Mouse (Mus musculus) R1 (cell line): ENCODE measurements around the gene Trim69.

ENCODE experiments used
- DNase-seq: peaks from one replicate; pipeline ENCODE4 v3.0.0-alpha.2; 2018; ENCODE audit warnings: low read depth, low spot score

The Trim69 gene

DNA sequence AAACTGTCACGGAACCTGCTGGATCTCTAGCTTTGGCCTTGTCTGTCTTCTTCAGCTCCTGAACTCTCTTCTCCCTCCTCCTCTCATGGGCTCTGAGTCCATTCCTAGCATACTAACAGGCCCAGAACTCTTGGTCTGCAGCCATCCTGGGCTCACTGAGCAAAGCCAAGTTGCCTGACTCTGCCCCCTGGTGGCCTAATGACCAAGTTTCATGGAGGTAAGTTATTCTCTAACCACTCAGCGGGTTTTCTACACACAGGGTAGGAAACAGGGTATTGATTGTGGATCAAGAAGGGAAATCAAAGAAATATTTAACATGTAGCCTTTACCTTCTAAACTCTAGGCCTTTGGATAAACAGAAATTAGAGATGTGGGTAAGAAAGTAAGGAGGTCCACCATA is at the start of gene Trim69:
Gene Trim69 (plus strand): TSS at position 21 of the 400 bp plus-strand sequence.
- peak; percentile 82 for DNase-seq

DNA sequence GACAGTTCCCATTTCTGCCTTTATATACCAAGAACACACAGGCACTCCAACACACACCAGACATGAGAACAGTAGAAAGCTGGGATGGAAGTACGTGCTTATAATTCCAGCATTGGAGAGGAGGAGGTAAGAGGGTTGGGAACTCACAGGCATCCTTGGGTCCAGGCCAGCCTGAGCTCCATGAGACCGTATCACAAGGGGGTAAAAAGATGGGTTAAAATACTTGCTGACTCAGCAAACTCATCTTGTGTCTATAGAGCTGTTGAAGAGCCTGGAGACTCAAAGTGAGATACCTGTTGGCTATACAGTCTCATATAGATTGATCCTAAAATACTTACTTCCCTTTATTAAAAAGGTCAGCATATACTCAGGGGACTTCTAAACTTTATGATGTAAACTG is 43.6 kb upstream of the Trim69 start:
- DNase-seq: no peak

DNA sequence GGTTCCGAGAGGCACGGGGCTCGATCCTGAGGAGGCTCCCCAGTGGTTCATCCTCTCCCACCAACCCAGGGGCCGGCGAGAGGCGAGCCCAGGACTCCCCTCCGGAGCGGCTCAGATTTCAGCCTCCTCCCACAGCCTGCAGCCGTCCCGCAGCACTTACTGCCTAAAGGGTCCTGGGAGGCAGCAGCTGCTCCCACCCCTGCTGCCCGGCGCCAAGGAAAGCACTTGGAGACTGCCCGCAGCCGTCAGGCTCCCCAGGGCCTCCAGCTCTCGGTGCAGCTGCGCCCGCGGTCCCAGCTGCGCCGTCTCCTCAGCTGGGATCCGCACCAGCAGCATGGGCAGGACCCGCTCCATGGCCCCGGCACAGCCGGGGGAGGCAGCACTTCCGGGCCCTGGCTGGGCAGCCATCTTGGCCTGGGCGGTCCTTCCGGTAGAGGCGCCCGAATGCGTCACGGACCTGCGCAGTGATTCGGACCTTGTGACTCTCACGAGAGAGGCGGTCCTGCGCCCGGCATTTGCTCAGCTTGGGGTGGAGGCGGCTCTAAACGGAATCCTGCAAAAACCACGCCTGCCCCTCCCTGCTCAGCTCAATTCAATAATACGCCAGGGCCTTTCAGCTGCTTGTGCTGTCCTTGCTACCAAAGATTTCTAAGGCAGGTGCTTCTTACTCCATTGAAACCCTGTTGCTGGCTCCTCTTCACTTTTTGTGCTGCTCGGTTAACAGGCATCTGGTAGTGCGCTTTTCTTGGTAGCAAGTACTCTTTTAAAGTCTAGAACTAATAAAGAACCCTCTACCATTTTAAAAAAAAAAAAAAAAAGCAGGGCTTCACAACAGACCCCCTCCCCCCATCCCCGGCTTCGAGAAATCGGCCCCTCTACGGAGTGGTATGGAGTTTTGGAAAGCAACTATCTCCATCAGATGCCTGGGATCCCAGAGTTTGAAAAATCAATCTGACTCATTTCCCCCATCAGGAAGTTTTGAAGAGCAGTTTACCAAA is 42.2 kb upstream of the Trim69 start, which contains the start of gene Spg11:
Gene Spg11 (minus strand): TSS at position 426 of the 998 bp plus-strand sequence.
- DNase-seq: peak; percentile 99

DNA sequence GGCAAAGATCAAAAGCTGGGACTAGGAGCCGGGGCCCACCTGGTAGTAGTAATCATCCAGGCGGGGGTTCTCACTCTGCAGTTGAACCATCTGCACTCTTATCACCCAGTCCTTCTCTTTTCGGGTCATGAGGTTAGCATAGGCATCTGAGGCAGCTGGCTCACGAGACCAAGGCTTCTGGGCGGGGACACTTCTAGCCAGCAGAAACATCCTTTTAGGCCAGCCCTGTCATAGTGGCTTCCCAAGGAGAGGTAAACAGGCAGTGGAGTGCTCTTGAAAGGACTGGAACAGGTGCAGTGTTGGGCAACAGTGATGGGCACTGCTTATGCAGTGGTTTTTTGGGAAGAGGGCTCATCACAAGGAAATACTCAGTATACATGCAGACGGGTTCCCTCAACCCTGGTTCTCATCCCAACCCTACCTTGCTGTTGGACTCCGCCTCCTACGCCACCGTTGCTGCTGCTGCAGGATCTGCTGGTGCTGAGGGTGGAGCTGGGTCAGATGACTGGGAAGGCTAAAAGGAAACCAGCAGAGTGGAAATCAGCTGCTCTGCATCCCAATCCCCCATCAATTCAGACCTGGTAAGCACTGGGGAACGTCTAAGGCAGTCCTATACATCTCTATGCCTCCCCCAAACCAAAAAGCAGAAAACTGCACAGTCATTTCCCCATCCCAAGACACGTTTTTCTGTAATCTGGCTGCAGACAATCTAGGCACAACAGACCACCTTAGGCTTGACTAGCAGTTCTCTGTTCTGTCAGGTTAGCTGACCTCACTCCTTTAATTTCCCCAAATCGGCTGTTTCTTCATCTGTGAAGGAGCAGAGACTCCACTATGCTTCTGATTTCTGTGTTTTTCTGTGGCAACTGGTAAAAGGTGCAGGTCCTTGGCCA is 34.6 kb upstream of the Trim69 start:
- DNase-seq: peak; percentile 52

DNA sequence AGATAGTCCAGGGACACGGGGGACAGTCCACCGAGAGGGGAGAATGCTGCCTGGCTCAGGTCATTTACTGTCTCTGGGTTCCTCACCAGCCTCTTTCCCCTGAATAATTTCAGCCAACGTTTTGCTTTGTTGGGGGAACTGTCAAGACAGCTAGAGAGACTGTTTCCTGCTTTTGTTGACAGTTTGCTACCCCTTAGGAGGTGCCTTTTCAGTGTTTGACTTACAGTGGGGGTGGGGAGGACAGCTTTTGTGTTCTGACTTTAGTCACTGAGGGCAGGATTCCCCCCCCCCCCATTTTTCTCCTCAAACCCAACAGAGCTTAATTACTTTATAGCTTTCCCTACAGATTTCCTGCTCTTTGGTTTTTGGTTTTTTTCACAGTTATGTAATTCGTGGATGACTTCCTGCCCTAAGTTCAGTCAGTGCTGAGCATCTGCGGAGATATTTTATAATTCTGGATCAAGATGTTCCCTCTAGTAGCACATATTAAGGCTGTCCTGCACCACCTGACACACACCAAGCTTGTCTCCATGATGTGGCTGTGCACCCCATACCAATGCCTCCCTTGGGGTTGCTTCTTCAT is 33.6 kb upstream of the Trim69 start:
- no peak for DNase-seq

DNA sequence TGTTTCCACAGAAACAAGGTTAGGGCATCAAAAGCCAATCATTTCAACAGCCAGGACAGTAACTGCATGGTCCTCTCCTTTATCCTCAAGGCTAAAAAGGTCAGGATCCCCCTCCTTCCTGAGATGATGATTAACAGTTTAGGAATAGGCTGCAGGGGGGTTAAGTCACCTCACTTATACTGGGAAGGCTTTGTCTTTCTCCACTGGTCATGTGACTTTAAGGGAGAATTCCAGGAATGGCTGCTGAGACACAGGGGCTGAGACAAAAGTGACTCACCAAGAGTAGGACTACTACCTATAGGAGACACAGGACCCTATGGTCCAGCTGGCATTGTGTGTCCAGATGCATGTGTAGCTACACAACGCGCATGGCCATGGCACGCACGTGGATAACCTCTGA is 32.9 kb upstream of the Trim69 start:
- peak; percentile 36 for DNase-seq

DNA sequence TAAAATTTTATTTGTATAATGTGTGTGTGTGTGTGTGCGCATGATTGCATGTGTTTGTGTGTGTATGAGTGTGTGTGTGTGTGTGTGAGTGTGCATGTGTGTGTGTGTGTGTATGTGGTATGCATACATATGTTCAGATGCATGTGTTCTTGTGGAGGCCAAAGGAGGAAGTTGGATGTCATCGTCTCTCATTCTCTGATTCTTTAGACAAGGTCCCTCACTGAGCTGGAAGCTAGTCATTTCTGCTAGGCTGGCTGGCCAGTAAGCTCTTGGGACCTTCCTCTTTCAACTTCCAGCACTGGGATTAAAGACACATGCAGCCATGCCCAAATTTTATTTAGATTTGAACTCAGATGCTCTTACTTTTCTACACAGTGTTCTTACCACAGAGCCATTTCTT is 28.4 kb upstream of the Trim69 start:
- no peak for DNase-seq

DNA sequence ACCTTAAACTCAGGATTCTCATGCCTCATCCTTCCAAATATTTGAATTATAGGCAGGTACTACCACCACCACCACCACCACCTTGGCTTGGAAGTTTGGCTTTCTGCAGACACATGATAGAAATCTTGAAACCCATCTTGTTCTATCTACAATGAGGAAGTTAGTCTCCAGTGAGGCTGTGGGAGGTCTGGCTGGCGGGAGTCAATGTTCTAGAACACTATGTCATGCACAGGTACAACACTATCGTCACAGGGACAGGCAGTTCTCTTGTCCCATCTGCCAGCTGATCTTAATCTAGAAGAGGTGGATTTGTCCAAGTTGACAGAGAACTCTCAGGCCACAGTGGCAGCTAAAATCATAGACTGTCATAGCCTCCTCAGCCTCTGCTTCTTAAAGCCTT is 27.9 kb upstream of the Trim69 start:
- DNase-seq: no peak

DNA sequence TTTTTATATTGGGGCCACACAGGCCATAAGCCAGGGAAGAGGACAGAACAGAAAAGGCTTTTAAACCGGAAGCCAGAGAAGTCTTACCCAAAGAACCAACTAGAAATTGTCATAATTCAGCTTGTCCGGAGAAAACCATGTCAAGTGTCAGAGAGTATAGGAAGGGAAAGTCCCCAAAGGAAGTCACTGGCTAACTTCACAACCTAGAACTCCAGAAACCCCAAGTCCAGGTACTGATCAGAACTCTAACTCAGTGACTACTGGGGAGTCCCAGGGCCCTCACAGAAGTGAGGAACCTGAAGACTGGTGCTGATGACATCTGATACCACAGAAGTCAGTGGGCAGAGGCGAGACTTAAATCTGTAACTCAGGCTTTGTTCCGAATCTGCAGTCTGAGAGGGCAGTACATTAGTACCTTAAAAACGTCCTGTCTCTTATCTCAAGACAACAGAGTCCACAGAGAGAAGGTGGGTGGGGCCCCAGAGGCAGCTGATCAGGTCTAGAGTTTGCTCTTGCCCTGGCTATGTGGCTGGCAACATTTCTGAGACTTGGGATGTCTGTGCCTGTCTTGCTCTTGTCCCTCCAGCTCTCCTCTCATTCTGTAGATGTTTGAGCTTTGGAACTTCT is 22.5 kb upstream of the Trim69 start:
- DNase-seq: no peak

DNA sequence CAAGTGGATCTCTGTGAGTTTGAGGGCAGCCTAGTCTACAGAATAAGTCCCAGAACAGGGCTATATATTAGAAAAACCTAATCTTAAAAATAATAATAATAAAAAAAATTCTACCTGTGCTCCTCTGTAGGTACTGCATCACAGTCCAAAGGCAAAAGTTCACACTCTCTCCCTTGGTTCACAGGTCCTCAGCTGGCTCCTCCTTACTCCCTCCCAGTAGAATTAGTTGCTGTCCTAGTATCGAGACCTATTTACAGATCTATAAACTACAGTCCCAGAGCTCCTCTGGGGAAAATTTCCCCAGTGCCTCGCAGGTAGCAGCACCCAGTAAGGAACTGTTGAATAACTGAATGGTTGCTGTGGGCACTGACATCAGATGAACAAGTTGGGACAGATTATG is 19.7 kb upstream of the Trim69 start:
- no peak for DNase-seq

DNA sequence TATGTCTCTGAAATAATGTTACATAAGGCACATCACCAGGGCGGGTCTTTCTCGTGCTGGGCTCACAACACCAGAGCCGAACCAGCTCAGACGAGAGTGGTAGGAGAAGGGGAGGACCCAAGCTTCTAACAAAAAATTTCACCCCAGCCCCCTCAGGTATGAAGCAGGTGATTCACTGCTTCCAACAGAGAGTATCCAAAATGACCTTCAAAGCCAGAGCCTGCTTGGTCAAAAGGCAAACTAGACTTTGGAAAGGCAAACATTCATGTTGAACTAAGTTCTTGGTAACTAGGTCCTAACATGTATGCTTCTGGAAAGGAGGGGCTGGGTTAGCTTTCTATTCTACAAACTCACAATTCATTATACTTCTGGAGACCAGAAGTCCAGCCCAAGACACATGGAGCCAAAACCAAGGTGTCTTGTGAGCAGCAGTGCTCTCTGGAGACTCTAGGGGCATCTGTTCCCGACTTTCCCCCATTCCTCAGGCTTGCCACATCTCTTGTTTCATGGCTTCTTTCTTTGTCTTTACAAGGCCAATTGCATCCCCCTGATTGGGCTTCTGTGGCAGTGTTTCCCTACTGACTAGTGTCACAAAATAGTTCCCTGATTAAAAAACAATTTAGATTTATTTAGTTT is 19.1 kb upstream of the Trim69 start:
- no peak for DNase-seq

DNA sequence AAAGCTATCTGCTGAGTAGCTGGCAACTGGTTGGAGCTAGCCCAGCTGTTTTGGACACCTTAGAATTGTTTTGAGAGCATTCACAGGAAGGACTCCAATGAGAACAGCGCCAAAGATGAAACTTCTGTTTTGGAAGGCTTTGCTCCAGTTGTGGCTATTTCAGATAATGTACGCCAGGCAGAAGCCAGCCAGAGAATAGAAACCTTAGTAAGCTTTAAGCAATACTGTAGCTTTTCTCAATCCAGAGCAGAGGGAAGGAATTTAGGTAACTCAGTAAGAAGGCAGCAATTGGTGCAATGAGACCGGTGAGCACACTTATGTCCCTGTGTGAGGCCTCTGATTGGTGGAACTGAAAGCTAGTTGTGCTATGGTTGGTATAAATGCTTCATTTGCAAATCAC is 17.4 kb upstream of the Trim69 start:
- no peak for DNase-seq

DNA sequence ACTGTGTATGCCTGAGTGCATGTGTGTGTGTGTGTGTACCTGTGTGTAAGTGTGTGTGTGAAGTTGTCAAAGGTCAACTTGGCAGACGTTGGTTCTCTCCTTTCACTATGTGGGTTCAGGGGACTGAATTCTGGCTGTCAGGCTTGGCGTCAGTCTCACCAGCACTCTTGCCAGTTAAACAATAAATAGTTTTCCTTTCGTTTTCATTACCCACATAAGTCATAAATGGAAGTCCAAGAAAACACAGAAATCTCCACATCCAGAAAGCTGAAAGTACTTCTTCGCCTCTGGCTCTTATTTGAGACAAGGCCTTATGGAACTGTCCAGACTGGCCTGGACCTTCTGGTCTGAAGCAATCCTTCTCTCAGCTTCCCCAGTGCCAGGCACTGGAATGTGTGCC is 14.7 kb upstream of the Trim69 start:
- no peak for DNase-seq

DNA sequence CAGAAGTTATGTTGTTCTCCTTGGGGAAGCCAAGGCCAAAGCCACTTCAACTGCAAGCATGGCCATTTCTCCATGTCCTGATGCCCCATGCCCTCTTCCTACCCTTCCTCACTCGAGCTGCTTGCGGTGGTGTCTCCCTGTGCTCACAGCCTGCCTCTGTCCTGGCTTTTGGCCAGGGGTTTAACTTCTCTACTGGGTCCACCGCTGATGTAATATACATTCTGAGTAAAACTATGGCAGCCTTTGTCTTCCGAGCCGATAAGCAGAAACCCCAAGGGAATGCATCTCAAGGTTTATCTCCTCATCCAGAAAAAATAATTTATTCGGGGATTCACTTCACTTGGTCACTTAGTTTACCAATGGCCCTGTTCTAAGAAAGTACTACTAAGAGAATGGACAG is 13.8 kb upstream of the Trim69 start:
- DNase-seq: no peak

DNA sequence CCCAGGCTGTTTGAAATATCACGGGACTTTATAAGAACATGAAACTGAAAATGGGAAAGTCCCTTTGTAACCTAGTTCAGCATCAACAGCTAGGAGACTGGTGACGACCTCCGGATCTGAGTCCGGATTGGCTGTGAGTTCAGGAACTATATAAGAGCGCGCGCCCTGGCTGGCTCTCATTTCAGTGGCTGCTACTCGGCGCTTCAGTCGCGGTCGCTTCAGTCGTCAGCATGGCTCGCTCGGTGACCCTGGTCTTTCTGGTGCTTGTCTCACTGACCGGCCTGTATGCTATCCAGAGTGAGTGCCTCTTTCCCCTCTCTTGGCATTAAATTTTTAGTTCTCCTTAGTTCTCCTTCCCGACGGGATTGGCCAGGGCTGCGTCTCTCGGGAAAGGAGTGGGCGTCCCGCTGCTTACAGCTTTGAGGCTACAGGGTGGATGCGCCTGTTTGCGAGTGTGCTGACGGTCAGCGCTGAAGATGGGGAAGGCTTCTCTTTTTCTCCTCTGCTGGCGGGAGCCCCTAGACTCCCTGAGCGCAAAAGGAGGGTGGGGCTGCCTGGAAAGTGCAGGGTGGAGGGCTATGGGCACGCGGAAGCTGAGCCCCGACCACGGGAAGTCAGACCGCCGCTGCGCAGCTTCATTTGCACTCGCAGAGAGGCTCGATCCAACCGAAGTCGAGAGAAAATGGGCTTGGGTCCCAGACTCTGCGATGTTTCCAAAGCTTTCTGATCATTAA is 12.8 kb upstream of the Trim69 start, which contains the start of gene B2m:
Gene B2m (plus strand): TSS at position 179 of the 734 bp plus-strand sequence.
- peak; percentile 90 for DNase-seq

DNA sequence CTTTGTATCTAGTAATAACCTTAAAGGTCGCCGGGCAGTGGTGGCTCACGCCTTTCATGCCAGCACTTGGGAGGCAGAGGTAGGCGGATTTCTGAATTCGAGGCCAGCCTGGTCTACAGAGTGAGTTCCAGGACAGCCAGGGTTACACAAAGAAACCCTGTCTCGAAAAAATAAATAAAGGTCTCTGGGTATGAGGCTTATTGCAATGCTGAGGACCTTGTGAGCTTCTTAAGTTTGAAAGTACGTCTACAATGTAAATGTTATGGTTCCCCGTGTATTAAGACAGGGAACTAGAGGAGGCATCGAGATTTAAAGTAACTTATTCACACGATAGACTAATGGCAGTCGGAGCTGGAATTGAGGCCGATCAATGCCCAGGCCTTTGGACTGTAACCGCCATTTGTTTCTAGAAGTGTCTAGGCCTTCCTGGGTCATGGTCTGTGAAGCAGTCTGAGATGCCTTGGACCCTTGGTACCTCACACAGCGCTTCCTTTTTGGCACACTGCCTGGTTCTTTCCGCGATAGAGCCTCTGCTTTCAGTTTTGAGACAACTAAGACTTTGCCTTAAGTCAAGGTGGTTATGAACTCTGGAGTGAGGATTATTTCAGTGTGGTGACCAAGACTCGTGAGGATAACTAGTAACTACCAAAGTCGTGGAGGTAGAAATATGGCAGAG is 12.1 kb upstream of the Trim69 start:
- DNase-seq: no peak

DNA sequence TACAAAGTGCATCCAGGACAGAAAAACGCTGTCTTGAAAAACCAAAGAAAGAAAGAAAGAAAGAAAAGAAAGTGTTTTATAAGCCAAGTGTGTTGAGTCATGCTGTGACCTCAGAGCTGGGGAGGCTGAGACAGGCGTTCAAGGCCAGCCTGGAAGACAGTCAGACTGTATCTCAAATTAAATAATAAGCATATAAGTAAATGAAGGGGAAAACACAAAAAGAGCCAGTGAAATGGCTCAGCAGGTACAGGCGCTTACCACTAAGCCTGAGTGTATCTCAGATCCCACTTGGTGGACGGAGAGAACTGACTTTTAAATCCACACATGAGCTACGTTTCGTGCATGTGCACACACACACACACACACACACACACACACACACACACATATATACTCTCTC is 11.2 kb upstream of the Trim69 start:
- DNase-seq: no peak

DNA sequence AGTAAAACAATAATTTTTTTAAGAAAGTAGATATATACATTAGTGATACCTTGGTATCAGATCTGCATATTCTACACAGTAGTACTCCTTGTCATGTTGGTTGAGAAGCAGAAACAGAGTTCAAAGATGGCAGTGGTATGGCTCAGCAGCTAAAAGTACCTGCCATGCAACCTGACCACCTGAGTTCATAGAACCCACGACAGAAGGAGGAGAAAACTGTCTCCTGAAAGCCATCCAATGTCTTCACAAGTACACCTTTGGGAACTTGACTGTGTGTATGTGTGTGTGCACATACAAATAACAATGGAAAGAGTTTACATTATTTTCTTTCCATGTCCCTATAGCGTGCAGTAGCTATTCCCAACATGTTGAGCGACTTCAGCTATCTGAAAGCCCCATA is 10.8 kb upstream of the Trim69 start:
- no peak for DNase-seq

DNA sequence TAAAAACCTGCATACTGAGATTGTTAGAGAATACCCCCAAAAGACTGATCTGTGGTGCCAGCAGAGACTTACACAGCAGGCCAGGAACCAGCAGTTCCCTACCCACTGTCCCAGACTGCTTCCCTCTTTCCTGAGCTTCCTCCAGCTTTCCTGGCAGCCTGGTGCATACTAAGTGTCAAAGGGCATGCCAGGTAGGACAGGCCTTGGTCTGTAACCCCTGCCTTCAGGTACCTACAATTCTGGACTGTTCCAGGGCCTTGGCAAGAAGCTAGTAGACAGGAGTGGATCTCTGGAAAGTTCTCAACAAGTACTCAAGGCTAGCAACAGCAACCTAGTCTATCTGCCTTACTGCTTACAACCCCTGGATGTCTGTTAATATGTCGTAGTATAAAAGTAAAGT is 9.3 kb upstream of the Trim69 start:
- DNase-seq: no peak

DNA sequence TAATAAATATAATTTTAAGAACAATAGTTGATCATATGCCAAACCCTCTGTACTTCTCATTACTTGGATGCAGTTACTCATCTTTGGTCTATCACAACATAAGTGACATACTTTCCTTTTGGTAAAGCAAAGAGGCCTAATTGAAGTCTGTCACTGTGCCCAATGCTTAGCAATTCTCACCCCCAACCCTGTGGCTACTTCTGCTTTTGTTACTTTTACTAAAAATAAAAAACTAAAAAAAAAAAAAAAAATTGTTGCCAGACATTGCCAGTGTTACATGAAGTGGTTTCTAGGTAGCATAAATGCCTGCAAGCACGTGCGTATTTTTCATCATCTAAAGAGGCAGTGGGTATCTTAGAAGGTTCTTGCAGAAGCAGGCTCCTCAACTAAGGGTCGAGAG is 7.7 kb upstream of the Trim69 start:
- no peak for DNase-seq
